Mouse (Mus musculus) midbrain, embryonic 15.5 days (tissue): Measurements from ENCODE around the gene Anxa11. TPM values are rescaled to one million over a fixed set of nuclear protein-coding genes. Genes with fewer than 3 reads are reported as not detected.

ENCODE experiments used
- ATAC-seq: fragments of 200-750 bp; cut with Nextera tagmentation; replicated peaks from 2 replicates; pipeline ENCODE4 v1.8.0; 2017; ENCODE audit warnings: moderate TSS enrichment
- H3K27ac ChIP-seq: fragments of 300-500 bp; sonication (generic); 2 replicates; pipeline ENCODE4 v1.5.1; 2015; ENCODE audit warnings: mild to moderate bottlenecking, inconsistent platforms
- H3K27me3 ChIP-seq: fragments of 300-500 bp; sonication (generic); replicated peaks from 2 replicates; pipeline ENCODE4 v1.6.1; 2015; ENCODE audit warnings: inconsistent platforms
- H3K36me3 ChIP-seq: fragments of 300-500 bp; sonication (generic); replicated peaks from 2 replicates; pipeline ENCODE4 v1.6.1; 2015; ENCODE audit warnings: inconsistent platforms
- H3K4me1 ChIP-seq: fragments of 300-500 bp; sonication (generic); 2 replicates; pipeline ENCODE4 v1.6.1; 2015; ENCODE audit warnings: inconsistent platforms
- H3K4me2 ChIP-seq: fragments of 300-500 bp; sonication (generic); 2 replicates; pipeline ENCODE4 v1.6.1; 2015; ENCODE audit warnings: inconsistent platforms, mild to moderate bottlenecking, moderate library complexity
- H3K4me3 ChIP-seq: fragments of 300-500 bp; sonication (generic); 2 replicates; pipeline ENCODE4 v1.5.1; 2015; ENCODE audit warnings: mild to moderate bottlenecking, inconsistent platforms
- H3K9ac ChIP-seq: fragments of 300-500 bp; sonication (generic); 2 replicates; pipeline ENCODE4 v1.6.1; 2015; ENCODE audit warnings: mild to moderate bottlenecking, inconsistent platforms
- H3K9me3 ChIP-seq: fragments of 300-500 bp; sonication (generic); 2 replicates; pipeline ENCODE4 v1.6.1; 2016; ENCODE audit warnings: inconsistent platforms
- WGBS: fragments of 180-500 bp; shearing (Covaris S2); methylation state at CpG from one replicate; pipeline ENCODE4 v1.1.7; 2015; ENCODE audit warnings: mixed read lengths; 5-methylcytosine and 5-hydroxymethylcytosine counted together
- polyA plus RNA-seq: library from polyadenylated mRNA; unstranded; fragments of >200 nt; fragmentation: Nextera tagmentation; extraction: Ambion mirVana; gene quantifications from 2 replicates; pipeline ENCODE4 v1.2.1, GENCODE M21; 2015

Gene Anxa11
- polyA plus RNA-seq, 1 experiment from 2014 or later, result 2.6 TPM

DNA sequence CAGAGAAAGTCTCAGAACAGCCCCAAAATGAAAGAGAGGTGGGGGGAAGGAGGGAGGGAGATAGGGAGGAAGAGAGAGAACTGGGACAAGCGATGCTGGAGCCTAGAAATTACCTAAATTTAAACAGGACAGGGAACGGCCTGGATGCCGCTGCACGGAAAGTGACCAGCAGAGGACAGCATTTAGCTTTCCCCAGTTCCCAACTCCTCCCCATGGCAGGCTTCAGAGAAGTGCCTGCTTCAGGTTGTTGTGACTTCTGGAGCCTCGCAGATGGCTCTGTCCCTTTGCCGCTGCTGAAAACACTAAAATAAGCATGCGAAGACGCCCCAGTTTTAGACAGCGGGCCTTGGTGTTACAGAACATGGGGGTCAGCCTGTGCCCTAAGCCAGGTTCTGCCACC lies 25.5 kb upstream of the Anxa11 start:
- no peaks in the 10 kb centered on the region for H3K27me3 ChIP-seq
- H3K9ac ChIP-seq, result no peak overlapping the region
- H3K4me1 ChIP-seq, result no peaks in the 10 kb centered on the region
- H3K27ac ChIP-seq, result no peak overlapping the region
- 11% methylated on average over 9 of the region's 9 CpGs for WGBS
- H3K4me2 ChIP-seq, result no peak overlapping the region
- no peak overlapping the region for H3K4me3 ChIP-seq
- H3K36me3 ChIP-seq, result no peaks in the 10 kb centered on the region
- H3K9me3 ChIP-seq, result no peaks in the 10 kb centered on the region
- peak; percentile 62; the same call in 1 of the 2 replicates for ATAC-seq

GRCm38 (mm10) chr14:25822584-25822983 lies 19.4 kb upstream of the Anxa11 start:
- Histone ChIP-seq H3K9ac (no peak overlapping the region), H3K4me2 (no peak overlapping the region), H3K36me3 (no peaks in the 10 kb centered on the region), H3K9me3 (no peaks in the 10 kb centered on the region), H3K27me3 (no peaks in the 10 kb centered on the region), H3K4me3 (no peak overlapping the region), H3K4me1 (no peaks in the 10 kb centered on the region), H3K27ac (no peak overlapping the region)
- WGBS, result 86% methylated on average over 1 of the region's 1 CpGs
- ATAC-seq, result no peak

DNA sequence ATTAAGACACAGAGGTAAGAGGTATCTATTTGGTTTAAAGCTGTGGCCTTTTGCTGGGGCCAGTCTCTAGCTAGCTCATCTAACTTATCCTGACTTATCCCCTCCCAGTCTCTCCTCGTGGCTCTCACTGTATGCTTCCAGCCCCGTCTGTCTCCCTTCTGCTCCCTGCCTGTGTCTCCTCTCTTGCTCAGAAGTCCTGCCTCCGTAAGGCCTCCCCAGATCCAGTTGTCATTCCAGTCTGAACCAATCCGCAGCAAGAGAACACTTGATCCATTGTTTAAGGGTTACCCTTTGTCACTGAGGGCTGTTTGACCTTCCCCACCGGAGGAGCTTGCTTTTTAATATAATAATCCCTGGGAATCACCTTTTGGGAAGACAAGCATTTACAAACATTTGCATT lies 17.0 kb upstream of the Anxa11 start:
- Histone ChIP-seq H3K9ac (no peak overlapping the region), H3K36me3 (no peaks in the 10 kb centered on the region), H3K9me3 (no peaks in the 10 kb centered on the region), H3K4me2 (no peak overlapping the region), H3K4me3 (no peak overlapping the region), H3K27ac (no peak overlapping the region), H3K4me1 (no peaks in the 10 kb centered on the region), H3K27me3 (no peaks in the 10 kb centered on the region)
- 31% methylated on average over 5 of the region's 5 CpGs for whole genome bisulfite sequencing
- no peak for ATAC-seq

DNA sequence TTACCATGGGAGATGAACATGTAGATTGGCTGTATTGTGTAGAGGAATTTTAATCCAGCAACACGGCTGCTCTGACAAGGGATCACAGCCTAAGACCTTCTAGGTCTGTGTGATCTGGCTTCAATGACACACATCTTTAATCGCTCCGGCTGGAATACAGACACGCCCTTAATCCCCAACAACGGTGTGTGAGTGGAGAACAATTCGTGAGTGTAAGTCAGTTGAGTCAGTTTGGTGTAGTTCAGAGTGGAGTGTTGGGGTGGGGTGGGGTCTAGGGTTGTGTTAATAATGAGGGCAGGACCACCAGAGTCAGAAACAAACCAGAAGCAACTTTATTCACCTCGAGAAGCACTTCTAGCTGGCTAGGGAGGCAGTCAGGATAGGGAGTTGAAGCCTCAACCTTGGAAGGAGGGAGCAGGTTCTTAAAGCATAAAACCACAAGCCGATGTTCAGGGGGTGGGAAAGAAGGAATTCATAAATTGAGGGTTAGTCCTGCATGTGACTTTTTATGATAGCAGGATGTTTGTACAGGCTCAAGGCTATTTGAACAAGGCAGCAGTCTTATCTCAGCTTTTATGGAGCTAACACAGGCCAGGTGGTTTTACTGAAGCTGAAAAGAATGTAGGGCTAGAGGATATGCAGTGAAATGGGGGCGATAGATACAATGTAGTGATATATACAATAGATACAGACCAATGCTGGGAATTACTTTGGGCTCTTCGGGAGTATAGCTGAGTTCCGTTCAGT lies 15.9 kb upstream of the Anxa11 start:
- no peaks in the 10 kb centered on the region for H3K9me3 ChIP-seq
- no peaks in the 10 kb centered on the region for H3K36me3 ChIP-seq
- H3K27ac ChIP-seq, result no peak overlapping the region
- no peak overlapping the region for H3K9ac ChIP-seq
- WGBS, result 80% methylated on average over 11 of the region's 11 CpGs
- no peak overlapping the region for H3K4me2 ChIP-seq
- no peak for ATAC-seq
- H3K4me1 ChIP-seq, result no peaks in the 10 kb centered on the region
- H3K4me3 ChIP-seq, result no peak overlapping the region
- no peaks in the 10 kb centered on the region for H3K27me3 ChIP-seq

GRCm38 (mm10) chr14:25826866-25827265 lies 15.1 kb upstream of the Anxa11 start:
- H3K4me3 ChIP-seq, result no peak overlapping the region
- no peaks in the 10 kb centered on the region for H3K36me3 ChIP-seq
- H3K9ac ChIP-seq, result no peak overlapping the region
- no peak overlapping the region for H3K4me2 ChIP-seq
- WGBS, result 93% methylated on average over 2 of the region's 2 CpGs
- H3K27ac ChIP-seq, result no peak overlapping the region
- H3K4me1 ChIP-seq, result no peaks in the 10 kb centered on the region
- H3K9me3 ChIP-seq, result no peaks in the 10 kb centered on the region
- no peak for ATAC-seq
- no peaks in the 10 kb centered on the region for H3K27me3 ChIP-seq

DNA sequence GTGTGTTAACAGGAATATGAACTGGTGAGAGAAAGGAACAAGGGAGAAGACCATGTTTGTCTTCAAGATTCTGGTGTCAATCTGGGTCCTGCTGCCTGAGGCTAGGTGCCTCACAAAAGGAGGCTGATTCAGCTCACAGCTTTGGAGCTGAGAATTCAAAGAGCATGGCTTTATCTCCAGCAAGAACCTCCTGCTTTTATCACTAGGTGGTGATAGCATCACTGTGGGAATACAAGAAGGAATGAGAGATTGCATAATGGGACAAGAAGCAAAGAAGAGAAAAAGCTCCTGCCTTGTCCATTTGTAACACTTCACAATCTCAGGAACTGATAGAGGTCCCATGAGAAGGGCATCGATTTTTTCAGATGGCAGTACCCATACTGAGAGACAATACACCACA lies 10.6 kb upstream of the Anxa11 start:
- Histone ChIP-seq H3K4me2 (no peak overlapping the region), H3K9me3 (no peaks in the 10 kb centered on the region), H3K27me3 (no peaks in the 10 kb centered on the region), H3K9ac (no peak overlapping the region), H3K27ac (no peak overlapping the region), H3K4me3 (no peak overlapping the region), H3K4me1 (0 out of 2 replicates have a peak, but pooled peaks cover 3% of the 10 kb centered on the region), H3K36me3 (no peaks in the 10 kb centered on the region)
- no peak for ATAC-seq
- 68% methylated on average over 1 of the region's 1 CpGs for WGBS

GRCm38 (mm10) chr14:25832301-25832700 lies 9.7 kb upstream of the Anxa11 start:
- no peak for ATAC-seq
- Histone ChIP-seq H3K9me3 (no peaks in the 10 kb centered on the region), H3K36me3 (no peaks in the 10 kb centered on the region), H3K4me3 (no peak overlapping the region), H3K27me3 (no peaks in the 10 kb centered on the region), H3K27ac (no peak overlapping the region), H3K4me1 (0 out of 2 replicates have a peak, but pooled peaks cover 3% of the 10 kb centered on the region), H3K4me2 (no peak overlapping the region), H3K9ac (no peak overlapping the region)
- WGBS, result 11% methylated on average over 14 of the region's 14 CpGs

- ATAC-seq, result no peak
- Histone ChIP-seq H3K4me1 (peaks cover 14% of the 10 kb centered on the region), H3K4me2 (no peak overlapping the region), H3K4me3 (no peak overlapping the region), H3K9ac (no peak overlapping the region), H3K27me3 (peaks cover 21% of the 10 kb centered on the region), H3K36me3 (no peaks in the 10 kb centered on the region), H3K9me3 (no peaks in the 10 kb centered on the region), H3K27ac (no peak overlapping the region)
- WGBS, result 42% methylated on average over 8 of the region's 8 CpGs
Measured at GRCm38 (mm10) chr14:25838411-25838810, 3.5 kb upstream of the Anxa11 start.

- Histone ChIP-seq H3K9ac (no peak overlapping the region), H3K27me3 (peaks cover 31% of the 10 kb centered on the region)
Measured at GRCm38 (mm10) chr14:25839791-25840190, 2.2 kb upstream of the Anxa11 start.

DNA sequence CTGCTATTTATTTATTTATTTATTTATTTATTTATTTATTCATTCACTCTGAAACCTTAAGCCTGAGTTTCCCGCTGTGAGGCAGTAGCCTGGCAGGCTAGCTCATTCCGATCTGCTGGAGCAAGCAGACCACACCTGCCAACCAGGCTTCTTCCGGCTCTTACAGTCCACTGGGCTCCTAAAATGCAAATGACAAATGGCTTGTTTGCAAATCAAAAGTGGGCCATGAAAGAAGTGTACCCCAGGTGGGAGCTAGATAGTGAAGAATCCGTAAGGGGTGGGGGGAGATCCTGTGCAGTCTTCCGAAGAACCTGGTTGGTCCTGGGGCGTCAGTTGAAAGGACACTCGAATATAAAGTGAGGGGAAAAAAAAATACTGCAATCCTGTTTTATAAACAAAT lies 995 bp upstream of the Anxa11 start:
- Histone ChIP-seq H3K4me2 (0 out of 2 replicates have a peak overlapping the region, but pooled peaks have one; percentile 7), H3K4me1 (peaks cover 14% of the 10 kb centered on the region), H3K27ac (no peak overlapping the region), H3K9me3 (no peaks in the 10 kb centered on the region), H3K9ac (no peak overlapping the region), H3K36me3 (no peaks in the 10 kb centered on the region), H3K4me3 (no peak overlapping the region), H3K27me3 (peaks cover 31% of the 10 kb centered on the region)
- 18% methylated on average over 7 of the region's 7 CpGs for WGBS
- ATAC-seq, result no peak

More at GRCm38 (mm10) chr14:25839791-25840190, 2.2 kb upstream of the Anxa11 start:
- H3K9me3 ChIP-seq, result no peaks in the 10 kb centered on the region
- no peak overlapping the region for H3K27ac ChIP-seq
- WGBS, result 78% methylated on average over 7 of the region's 7 CpGs
- no peak overlapping the region for H3K4me2 ChIP-seq
- no peak overlapping the region for H3K4me3 ChIP-seq
- peaks cover 14% of the 10 kb centered on the region for H3K4me1 ChIP-seq
- H3K36me3 ChIP-seq, result no peaks in the 10 kb centered on the region
- ATAC-seq, result no peak

DNA sequence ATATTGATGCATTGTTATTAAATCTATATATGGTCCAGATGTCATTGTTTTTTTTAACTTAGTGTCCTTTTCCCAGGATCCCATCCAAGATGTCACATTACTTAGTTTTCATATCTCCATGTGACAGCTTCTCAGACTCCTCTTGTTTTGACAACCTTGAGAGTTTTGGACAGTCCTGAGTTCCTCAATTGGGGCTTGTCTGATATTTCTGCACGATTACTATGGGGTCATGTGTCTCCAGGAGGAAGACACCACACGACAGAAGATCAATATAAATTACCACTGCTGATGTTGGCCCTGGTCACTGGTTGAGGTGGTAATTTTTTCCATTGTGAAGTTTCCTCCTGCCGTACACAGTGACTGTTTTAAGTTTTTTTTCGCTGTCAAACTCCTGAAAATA lies 377 bp upstream of the Anxa11 start:
- H3K4me3 ChIP-seq, result peak overlapping the region; percentile 44
- peaks cover 14% of the 10 kb centered on the region for H3K4me1 ChIP-seq
- ATAC-seq, result no peak
- H3K27ac ChIP-seq, result no peak overlapping the region
- no peaks in the 10 kb centered on the region for H3K36me3 ChIP-seq
- 1% methylated on average over 4 of the region's 4 CpGs for WGBS
- no peak overlapping the region for H3K9ac ChIP-seq
- peak overlapping the region; percentile 89 for H3K4me2 ChIP-seq
- H3K9me3 ChIP-seq, result no peaks in the 10 kb centered on the region
- H3K27me3 ChIP-seq, result peaks cover 31% of the 10 kb centered on the region

DNA sequence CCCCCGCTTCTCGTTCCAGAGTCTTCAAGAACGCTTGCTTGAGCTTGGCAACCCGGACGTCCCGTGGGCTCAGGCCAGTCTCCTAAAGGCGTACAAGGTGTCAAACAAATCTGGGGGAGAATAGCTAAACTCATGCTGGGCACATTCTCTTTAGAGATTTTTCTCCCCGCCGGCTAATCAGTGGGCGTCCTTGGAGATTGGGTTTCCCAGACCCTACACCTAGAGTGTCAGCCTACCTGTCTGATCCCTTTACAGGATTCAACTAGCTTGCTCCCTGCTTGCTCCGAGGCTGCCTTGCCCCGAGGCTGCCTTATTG lies 690 bp downstream of the Anxa11 start:
- Histone ChIP-seq H3K4me3 (peak overlapping the region; percentile 44), H3K4me1 (peaks cover 14% of the 10 kb centered on the region), H3K27ac (no peak overlapping the region), H3K9ac (peak overlapping the region; percentile 11; the same call in 1 of the 2 replicates), H3K4me2 (peak overlapping the region; percentile 89), H3K9me3 (no peaks in the 10 kb centered on the region), H3K27me3 (peaks cover 31% of the 10 kb centered on the region), H3K36me3 (no peaks in the 10 kb centered on the region)
- ATAC-seq, result no peak
- 2% methylated on average over 12 of the region's 12 CpGs for WGBS

GRCm38 (mm10) chr14:25844372-25844771 lies 2.4 kb downstream of the Anxa11 start:
- no peak for ATAC-seq
- H3K27me3 ChIP-seq, result peaks cover 31% of the 10 kb centered on the region
- H3K36me3 ChIP-seq, result no peaks in the 10 kb centered on the region
- no peak overlapping the region for H3K4me3 ChIP-seq
- no peaks in the 10 kb centered on the region for H3K9me3 ChIP-seq
- no peak overlapping the region for H3K9ac ChIP-seq
- no peak overlapping the region for H3K27ac ChIP-seq
- H3K4me2 ChIP-seq, result no peak overlapping the region
- peaks cover 14% of the 10 kb centered on the region for H3K4me1 ChIP-seq
- 98% methylated on average over 4 of the region's 4 CpGs for WGBS
